Mouse (Mus musculus) bone marrow macrophage, adult 2 months (primary cell): ENCODE data around the gene Myrf. TPM values are rescaled to one million over a fixed set of nuclear protein-coding genes. Genes with fewer than 3 reads are reported as not detected.

Source experiments
- H3K27ac ChIP-seq: 2 replicates; pipeline ENCODE4 v1.5.1; 2012; ENCODE audit warnings: low read depth, low read length; ENCODE audit not compliant: insufficient read depth
- H3K4me1 ChIP-seq: 2 replicates; pipeline ENCODE4 v1.6.1; 2012; ENCODE audit warnings: low read length; ENCODE audit not compliant: control insufficient read depth, insufficient read depth
- H3K4me3 ChIP-seq: 2 replicates; pipeline ENCODE4 v1.5.1; 2012; ENCODE audit warnings: mild to moderate bottlenecking, low read length, moderate library complexity; ENCODE audit not compliant: insufficient read depth
- CTCF ChIP-seq: IDR thresholded peaks from 2 replicates; pipeline ENCODE4 v1.5.1; 2012; ENCODE audit warnings: low read depth, mild to moderate bottlenecking, low read length, moderate library complexity
- POLR2A ChIP-seq: IDR thresholded peaks from 2 replicates; pipeline ENCODE4 v1.6.1; 2012; ENCODE audit warnings: mild to moderate bottlenecking, low read depth, low read length, borderline replicate concordance
- polyA plus RNA-seq: library from polyadenylated mRNA; stranded (reverse); fragments of >200 nt; gene quantifications from 2 replicates; pipeline ENCODE4 v1.2.4, GENCODE M21; 2012; ENCODE audit not compliant: missing spikeins, insufficient read depth, insufficient read length

Myrf gene
- polyA plus RNA-seq, 1 experiment: 0.12 TPM

DNA sequence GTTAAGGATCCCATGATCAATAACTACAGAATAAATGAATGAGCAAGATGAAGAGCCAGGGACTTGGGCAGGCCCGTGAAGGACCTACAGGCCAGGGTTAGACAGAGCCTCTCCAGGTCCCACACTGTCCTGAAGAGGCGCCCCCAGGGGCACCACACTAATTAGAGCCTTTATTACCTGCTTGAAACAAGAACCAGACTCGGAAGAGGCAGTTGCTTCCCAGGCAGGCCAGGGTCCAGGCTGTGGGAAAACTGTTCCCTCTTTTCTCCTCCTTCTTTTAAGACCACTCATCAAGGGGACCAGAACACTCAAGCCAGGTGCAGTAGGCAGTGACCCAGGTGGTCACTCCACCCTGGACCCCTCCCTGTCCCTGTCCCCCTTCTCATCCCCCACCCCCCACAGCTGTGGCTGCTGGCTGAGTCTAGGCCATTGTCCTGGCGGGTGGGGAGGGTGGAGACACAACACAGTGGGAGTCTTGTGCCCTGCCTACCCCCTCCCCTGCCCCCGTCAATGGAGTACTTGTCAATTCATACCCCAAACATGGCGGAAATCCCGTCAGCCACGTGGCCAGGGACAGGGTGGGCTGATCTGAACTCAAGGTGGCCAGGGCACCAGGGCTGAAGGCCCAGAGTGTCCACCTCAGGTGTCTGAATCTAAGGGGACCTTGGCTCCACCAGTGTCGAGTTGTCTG lies 8.1 kb downstream of the Myrf start:
- no peak overlapping the region for H3K4me3 ChIP-seq
- no peaks in the 10 kb centered on the region for H3K4me1 ChIP-seq
- H3K27ac ChIP-seq: no peak overlapping the region
- no peak for TF ChIP-seq CTCF
- TF ChIP-seq POLR2A: no peak

DNA sequence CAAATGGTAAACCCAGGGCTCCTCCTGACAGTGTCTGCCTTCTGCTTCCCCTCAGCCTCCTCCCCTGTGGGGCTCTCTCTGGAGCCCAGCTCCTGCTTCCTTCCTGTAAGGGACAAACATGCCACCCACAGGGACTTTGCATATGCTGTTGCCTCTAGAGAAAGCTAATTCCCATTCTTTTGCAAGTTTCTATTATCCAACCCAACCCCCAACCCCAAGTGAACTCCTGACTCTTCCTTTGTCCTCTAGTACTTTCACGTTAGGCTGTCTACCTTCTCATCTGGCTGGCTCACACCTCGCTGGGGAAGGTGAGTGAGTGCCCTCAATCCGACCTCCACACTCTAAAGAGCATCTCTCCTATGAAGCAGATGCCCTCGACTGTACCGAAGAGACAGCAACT lies 8.7 kb downstream of the Myrf start:
- Histone ChIP-seq H3K27ac (no peak overlapping the region), H3K4me3 (no peak overlapping the region), H3K4me1 (no peaks in the 10 kb centered on the region)
- no peak for TF ChIP-seq POLR2A
- TF ChIP-seq CTCF: no peak

DNA sequence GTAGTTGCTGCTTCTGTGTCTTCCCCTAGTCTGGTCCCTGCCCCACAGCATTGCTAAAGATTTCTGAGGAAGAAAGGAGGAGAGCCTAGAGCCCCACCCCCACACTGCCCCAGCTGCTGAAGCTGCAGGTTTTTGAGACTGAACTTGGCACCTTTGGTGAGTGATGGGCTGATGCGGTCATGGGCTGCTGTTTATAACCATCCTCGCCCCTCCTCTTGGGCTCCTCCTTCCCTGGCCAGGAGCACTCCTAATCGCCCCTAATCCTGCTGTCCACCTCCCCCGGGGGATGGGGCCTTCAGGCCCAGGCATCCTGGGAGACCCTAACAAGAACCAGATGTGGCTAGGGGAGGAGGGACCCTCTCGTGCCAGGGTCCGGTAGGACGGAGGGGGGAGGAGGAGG lies 9.5 kb downstream of the Myrf start:
- TF ChIP-seq POLR2A: no peak
- no peak for TF ChIP-seq CTCF
- Histone ChIP-seq H3K4me3 (no peak overlapping the region), H3K4me1 (no peaks in the 10 kb centered on the region), H3K27ac (no peak overlapping the region)

DNA sequence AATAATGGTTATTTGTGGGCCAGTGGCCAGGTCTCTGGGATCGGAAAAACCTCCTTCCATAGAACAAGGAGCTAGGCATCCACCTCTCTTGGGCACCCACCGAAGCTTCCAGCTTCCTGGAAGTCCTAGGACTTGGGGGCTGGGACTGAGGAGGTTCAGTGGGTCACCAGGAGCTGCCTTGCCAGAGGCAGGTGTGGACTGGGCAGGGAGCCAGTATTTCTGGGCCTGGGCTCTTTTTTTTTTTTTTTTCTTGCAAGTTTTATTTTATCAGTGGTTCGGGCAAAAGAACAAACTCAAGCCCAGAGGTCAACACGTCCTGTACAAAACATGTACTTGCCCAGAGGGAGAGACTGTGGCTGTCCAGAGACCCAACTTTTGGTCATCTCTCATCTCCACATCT lies 14.8 kb downstream of the Myrf start:
- Histone ChIP-seq H3K4me3 (no peak overlapping the region), H3K4me1 (no peaks in the 10 kb centered on the region), H3K27ac (no peak overlapping the region)
- TF ChIP-seq POLR2A (no peak), CTCF (no peak)

DNA sequence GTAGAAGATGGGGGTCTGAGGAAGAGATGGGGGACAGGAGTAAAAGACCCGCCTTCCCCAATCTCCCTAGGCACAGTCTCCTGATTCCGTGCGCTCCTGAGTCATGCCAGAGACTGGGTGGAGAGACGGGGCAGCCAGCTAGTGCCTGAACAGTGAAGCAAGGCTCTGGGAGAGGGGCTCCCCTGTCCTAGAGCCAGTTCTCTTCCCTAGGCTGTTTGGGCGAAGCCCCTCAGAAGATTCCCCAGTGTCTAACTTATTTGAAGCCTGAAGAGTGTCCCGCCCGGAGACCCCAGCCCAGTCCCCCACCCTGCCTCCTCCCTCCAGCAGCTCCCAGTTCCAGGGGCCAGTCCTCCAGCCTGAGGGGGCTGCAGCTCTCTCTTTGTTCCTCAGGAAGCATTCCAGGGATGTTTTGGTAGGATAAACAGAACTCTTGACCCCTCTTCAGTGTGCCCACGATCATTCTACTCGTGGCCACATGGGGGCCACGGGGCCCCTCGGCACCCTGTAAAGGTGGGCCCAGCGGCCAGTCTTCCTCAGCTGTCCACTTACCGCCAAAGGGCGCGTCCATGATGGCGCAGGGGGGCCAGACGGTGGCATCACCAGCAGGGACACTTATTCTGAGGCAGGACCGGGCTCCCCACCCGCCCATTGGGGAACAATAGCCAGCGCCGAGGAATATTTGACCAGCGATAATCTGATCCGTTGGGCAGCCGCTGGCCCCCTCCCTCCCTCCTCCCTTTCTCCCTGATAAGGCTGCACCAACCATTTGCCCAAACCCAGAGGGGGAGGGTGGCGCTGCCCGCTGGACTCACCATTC lies 15.7 kb downstream of the Myrf start:
- no peak overlapping the region for H3K4me3 ChIP-seq
- H3K27ac ChIP-seq: no peak overlapping the region
- TF ChIP-seq CTCF (no peak), POLR2A (no peak)
- H3K4me1 ChIP-seq: no peaks in the 10 kb centered on the region

DNA sequence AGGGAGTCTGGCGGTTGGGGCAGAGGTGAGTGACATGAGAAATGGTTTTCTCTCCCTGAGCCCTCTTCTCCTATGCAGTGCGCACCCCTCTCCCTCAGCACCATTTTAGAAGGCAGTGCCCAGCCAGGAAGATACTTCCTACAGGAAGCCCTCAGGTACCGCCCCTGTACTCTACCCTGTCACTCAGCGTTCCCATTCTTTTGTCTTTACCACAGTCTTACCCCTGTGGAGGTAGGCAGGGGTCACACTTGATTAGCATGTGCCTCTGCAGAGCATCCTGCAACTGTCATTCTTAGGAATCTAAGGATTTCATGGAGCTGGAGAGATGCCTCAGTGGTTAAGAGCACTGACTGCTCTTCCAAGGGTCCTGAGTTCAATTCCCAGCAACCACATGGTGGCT lies 17.0 kb downstream of the Myrf start:
- H3K4me3 ChIP-seq: no peak overlapping the region

DNA sequence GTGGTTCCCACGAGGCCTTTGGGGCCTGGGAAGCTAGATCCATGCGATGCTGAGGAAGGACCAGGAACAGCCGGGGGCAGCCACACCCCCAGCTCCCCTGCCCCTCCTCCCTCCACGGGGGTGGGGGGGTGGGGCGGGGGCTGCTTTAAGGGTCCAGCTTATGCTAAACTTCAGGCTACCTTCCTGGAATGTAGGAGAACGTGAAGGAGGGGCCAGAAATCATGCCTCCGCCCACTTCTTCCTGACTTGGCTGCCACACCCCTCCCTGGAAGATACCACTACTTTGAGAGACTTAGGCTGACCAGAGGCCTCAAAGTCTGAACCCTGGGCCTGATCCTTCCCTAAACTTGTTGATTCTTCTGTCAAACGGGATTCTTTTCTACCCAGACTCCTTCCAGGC lies 17.9 kb downstream of the Myrf start:
- Histone ChIP-seq H3K4me1 (no peaks in the 10 kb centered on the region), H3K27ac (no peak overlapping the region), H3K4me3 (no peak overlapping the region)
- no peak for TF ChIP-seq CTCF
- TF ChIP-seq POLR2A: no peak

More for the DNA sequence above, 17.0 kb downstream of the Myrf start:
- H3K4me1 ChIP-seq: no peaks in the 10 kb centered on the region
- no peak overlapping the region for H3K27ac ChIP-seq
- no peak for TF ChIP-seq CTCF
- TF ChIP-seq POLR2A: no peak

DNA sequence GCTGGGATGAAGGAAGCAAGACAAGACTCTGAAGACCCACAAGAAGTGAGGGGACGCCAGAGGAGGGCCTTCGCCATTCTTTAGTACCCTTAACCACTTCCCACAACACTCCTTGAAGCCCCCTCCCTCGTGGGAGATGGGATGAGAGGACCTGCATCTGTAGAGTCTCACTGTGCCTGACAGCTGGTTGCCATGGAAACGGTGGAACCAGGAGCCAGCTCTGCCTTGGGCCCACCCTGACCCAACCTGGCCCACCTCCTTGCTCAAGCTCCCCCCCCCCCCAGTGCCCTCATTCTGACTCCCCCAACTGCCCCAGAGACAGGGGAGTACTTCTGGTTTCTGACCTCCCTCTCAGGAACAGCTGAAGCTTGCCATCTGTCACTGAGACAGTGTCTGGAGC lies 19.0 kb downstream of the Myrf start:
- H3K27ac ChIP-seq: no peak overlapping the region
- H3K4me3 ChIP-seq: no peak overlapping the region
- H3K4me1 ChIP-seq: no peaks in the 10 kb centered on the region
- TF ChIP-seq POLR2A (no peak), CTCF (no peak)

DNA sequence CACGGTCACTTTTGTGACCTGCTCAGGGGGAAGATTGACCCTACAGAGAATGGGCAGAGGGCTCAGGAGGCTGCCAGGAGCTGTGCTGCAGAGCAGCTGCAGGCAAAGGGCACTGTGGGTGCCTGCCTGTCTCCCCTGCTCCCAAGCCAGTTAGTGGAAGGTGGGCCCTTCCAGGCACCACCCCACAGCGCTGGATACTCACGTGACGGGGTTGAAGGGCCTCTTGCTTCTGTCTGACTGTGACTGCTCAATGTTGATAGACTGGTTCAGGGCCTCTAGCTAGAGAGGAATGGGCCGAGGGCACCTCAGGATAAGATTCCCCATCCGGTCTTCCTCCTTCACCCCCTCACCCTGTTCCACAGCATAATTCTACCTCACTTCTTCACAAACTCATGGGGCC lies 21.0 kb downstream of the Myrf start:
- H3K4me3 ChIP-seq: no peak overlapping the region
- no peaks in the 10 kb centered on the region for H3K4me1 ChIP-seq
- TF ChIP-seq POLR2A: no peak
- H3K27ac ChIP-seq: no peak overlapping the region

DNA sequence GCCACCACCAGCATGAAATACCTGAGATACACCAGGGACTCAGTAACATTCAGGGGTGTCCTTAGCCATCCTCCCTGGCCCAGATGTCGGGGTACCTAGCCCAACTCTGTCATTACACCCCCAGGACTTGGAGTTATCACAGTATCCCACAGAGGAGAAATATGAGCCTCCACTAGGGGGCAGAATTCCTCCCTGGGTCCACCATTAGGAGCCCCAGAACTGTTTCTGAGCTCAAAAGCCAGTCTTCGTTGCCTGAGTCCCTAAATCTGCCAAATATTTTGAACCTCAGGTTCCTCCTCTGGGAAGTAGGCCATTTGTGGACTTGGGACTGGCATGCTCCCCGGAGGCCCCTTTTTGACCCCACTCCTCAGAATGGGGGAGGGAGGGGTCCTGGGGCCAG lies 21.4 kb downstream of the Myrf start:
- Histone ChIP-seq H3K4me3 (no peak overlapping the region), H3K27ac (no peak overlapping the region), H3K4me1 (no peaks in the 10 kb centered on the region)
- no peak for TF ChIP-seq POLR2A
- TF ChIP-seq CTCF: peak; percentile 89
